Mouse (Mus musculus) liver, postnatal 0 days (tissue): ENCODE data around the gene Txndc12.

Experiments
- CTCF ChIP-seq: sonication (generic); IDR thresholded peaks from 2 replicates; pipeline ENCODE4 v1.5.1; 2016; ENCODE audit warnings: antibody characterized with exemption, low read depth
- EP300 ChIP-seq: IDR thresholded peaks from 2 replicates; pipeline ENCODE4 v1.6.1; 2016; ENCODE audit warnings: antibody characterized with exemption, low read depth, mild to moderate bottlenecking

DNA sequence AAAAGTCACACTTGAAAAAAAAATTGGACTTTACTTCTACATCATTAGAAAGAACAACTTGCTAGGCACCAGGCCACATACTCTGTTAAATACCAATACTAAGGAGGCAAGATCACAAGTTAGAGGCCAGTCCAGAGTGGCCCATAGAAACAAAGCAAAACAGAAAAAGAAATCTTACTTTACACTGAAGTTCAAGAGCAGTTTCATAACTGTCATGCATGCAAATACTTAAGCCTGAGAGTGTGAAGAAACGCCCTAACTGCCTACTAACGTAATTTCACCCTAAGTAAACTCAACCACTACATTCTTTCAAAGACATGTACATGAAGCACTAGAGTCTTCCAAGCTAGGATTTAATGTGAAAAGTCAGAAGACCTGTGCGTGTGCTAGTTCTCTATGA is 8.7 kb upstream of the Txndc12 start:
- TF ChIP-seq CTCF (no peak), EP300 (no peak)
